Mouse (Mus musculus) fat pad, adult 2 months (tissue): ENCODE measurements around the gene Gm10309.

Source experiments
- DNase-seq: peaks from one replicate; pipeline ENCODE4 v3.0.0-alpha.2; 2011; ENCODE audit warnings: low read depth, low spot score; ENCODE audit errors: extremely low read depth

Gm10309 gene

GRCm38 (mm10) chr17:86514974-86515620 lies 10.1 kb upstream of the Gm10309 start:
- DNase-seq = no peak

GRCm38 (mm10) chr17:86509871-86510270 lies 4.8 kb upstream of the Gm10309 start:
- DNase-seq = no peak

GRCm38 (mm10) chr17:86508212-86508490 lies 3.1 kb upstream of the Gm10309 start:
- DNase-seq = no peak

- no peak for DNase-seq
Observed at GRCm38 (mm10) chr17:86507342-86508211, 2.5 kb upstream of the Gm10309 start.

- DNase-seq = no peak
Observed at GRCm38 (mm10) chr17:86506881-86507280, 1.8 kb upstream of the Gm10309 start.

- no peak for DNase-seq
Observed at GRCm38 (mm10) chr17:86503208-86503897, 1.7 kb downstream of the Gm10309 start.

- DNase-seq = no peak
Observed at GRCm38 (mm10) chr17:86501393-86501792, 3.6 kb downstream of the Gm10309 start.

- DNase-seq = no peak
Observed at GRCm38 (mm10) chr17:86499359-86500045, 5.5 kb downstream of the Gm10309 start.

GRCm38 (mm10) chr17:86497302-86497701 lies 7.7 kb downstream of the Gm10309 start:
- DNase-seq = no peak

GRCm38 (mm10) chr17:86496123-86496771 lies 8.8 kb downstream of the Gm10309 start:
- DNase-seq = no peak

GRCm38 (mm10) chr17:86494895-86495294 lies 10.1 kb downstream of the Gm10309 start:
- no peak for DNase-seq

GRCm38 (mm10) chr17:86494494-86494893 lies 10.5 kb downstream of the Gm10309 start:
- no peak for DNase-seq

- no peak for DNase-seq
Observed at GRCm38 (mm10) chr17:86493891-86494420, 11.1 kb downstream of the Gm10309 start.

- no peak for DNase-seq
Observed at GRCm38 (mm10) chr17:86492376-86492775, 12.7 kb downstream of the Gm10309 start.

- no peak for DNase-seq
Observed at GRCm38 (mm10) chr17:86489827-86490226, 15.2 kb downstream of the Gm10309 start.

GRCm38 (mm10) chr17:86487450-86487849 lies 17.6 kb downstream of the Gm10309 start:
- DNase-seq = no peak

- DNase-seq = no peak
Observed at GRCm38 (mm10) chr17:86486657-86487056, 18.4 kb downstream of the Gm10309 start.

- DNase-seq = no peak
Observed at GRCm38 (mm10) chr17:86484087-86484737, 20.8 kb downstream of the Gm10309 start.

- no peak for DNase-seq
Observed at GRCm38 (mm10) chr17:86482675-86483074, 22.4 kb downstream of the Gm10309 start.

GRCm38 (mm10) chr17:86479406-86479805 lies 25.6 kb downstream of the Gm10309 start:
- DNase-seq = no peak
